Mouse (Mus musculus): Measurements from ENCODE around the gene Tmem163. TPM values are rescaled to one million over a fixed set of nuclear protein-coding genes. Genes with fewer than 3 reads are reported as not detected.

Gene Tmem163
- polyA plus RNA-seq, 1 experiment = 2.5 TPM

- Histone ChIP-seq H3K4me1 (ENCODE audit: control insufficient read depth, insufficient read depth, low read length) (no peaks in the 10 kb centered on the region), H3K27me3 (replicated peaks; ENCODE audit: control insufficient read depth, insufficient read depth, low read length) (no peaks in the 10 kb centered on the region), H3K27ac (ENCODE audit: insufficient read depth, low read depth, low read length) (no peak overlapping the region), H3K36me3 (ENCODE audit: control insufficient read depth, insufficient read depth, low read length) (no peaks in the 10 kb centered on the region), H3K4me3 (ENCODE audit: insufficient read depth, low read depth, low read length) (no peak overlapping the region)
- TF ChIP-seq POLR2A (IDR thresholded peaks at IDR 0.05; ENCODE audit: low read depth, low read length) (no peak), CTCF (conservative IDR thresholded peaks at IDR 0.05; ENCODE audit: insufficient read depth, insufficient read length, low read depth, low read length) (peak; percentile 79)
- 13% methylated on average over 6 of the region's 6 CpGs for WGBS
- peak; percentile 76 for DNase-seq
Measured at GRCm38 (mm10) chr1:127459015-127459451, 220.3 kb downstream of the Tmem163 start.

- Histone ChIP-seq H3K4me1 (ENCODE audit: control insufficient read depth, insufficient read depth, low read length) (no peaks in the 10 kb centered on the region), H3K4me3 (ENCODE audit: insufficient read depth, low read depth, low read length) (no peak overlapping the region), H3K36me3 (ENCODE audit: control insufficient read depth, insufficient read depth, low read length) (no peaks in the 10 kb centered on the region; the same call in 1 of the 2 replicates), H3K27me3 (replicated peaks; ENCODE audit: control insufficient read depth, insufficient read depth, low read length) (no peaks in the 10 kb centered on the region), H3K27ac (ENCODE audit: insufficient read depth, low read depth, low read length) (no peak overlapping the region)
- TF ChIP-seq POLR2A (IDR thresholded peaks at IDR 0.05; ENCODE audit: low read depth, low read length) (no peak), CTCF (conservative IDR thresholded peaks at IDR 0.05; ENCODE audit: insufficient read depth, insufficient read length, low read depth, low read length) (no peak)
- WGBS = 92% methylated on average over 6 of the region's 6 CpGs
- DNase-seq = no peak
Measured at GRCm38 (mm10) chr1:127453397-127453796, 226.0 kb downstream of the Tmem163 start.

GRCm38 (mm10) chr1:127444836-127445485, 234.4 kb downstream of the Tmem163 start:
- 59% methylated on average over 5 of the region's 5 CpGs for WGBS
- Histone ChIP-seq H3K4me1 (ENCODE audit: control insufficient read depth, insufficient read depth, low read length) (no peaks in the 10 kb centered on the region), H3K36me3 (ENCODE audit: control insufficient read depth, insufficient read depth, low read length) (no peaks in the 10 kb centered on the region; the same call in 1 of the 2 replicates), H3K27ac (ENCODE audit: insufficient read depth, low read depth, low read length) (no peak overlapping the region), H3K27me3 (replicated peaks; ENCODE audit: control insufficient read depth, insufficient read depth, low read length) (no peaks in the 10 kb centered on the region), H3K4me3 (ENCODE audit: insufficient read depth, low read depth, low read length) (no peak overlapping the region)
- peak; percentile 79 for DNase-seq
- TF ChIP-seq CTCF (conservative IDR thresholded peaks at IDR 0.05; ENCODE audit: insufficient read depth, insufficient read length, low read depth, low read length) (no peak), POLR2A (IDR thresholded peaks at IDR 0.05; ENCODE audit: low read depth, low read length) (no peak)

- 77% methylated on average over 14 of the region's 14 CpGs for WGBS
- DNase-seq = no peak
- no peak for TF ChIP-seq POLR2A (IDR thresholded peaks at IDR 0.05; ENCODE audit: low read depth, low read length)
- no peak for TF ChIP-seq CTCF (conservative IDR thresholded peaks at IDR 0.05; ENCODE audit: insufficient read depth, insufficient read length, low read depth, low read length)
- H3K4me3 ChIP-seq (ENCODE audit: insufficient read depth, low read depth, low read length) = no peak overlapping the region
- no peaks in the 10 kb centered on the region for H3K36me3 ChIP-seq (ENCODE audit: control insufficient read depth, insufficient read depth, low read length)
- no peak overlapping the region for H3K27ac ChIP-seq (ENCODE audit: insufficient read depth, low read depth, low read length)
- no peaks in the 10 kb centered on the region for H3K4me1 ChIP-seq (ENCODE audit: control insufficient read depth, insufficient read depth, low read length)
- H3K27me3 ChIP-seq (replicated peaks; ENCODE audit: control insufficient read depth, insufficient read depth, low read length) = no peaks in the 10 kb centered on the region
Measured at GRCm38 (mm10) chr1:127442880-127443877, 236.2 kb downstream of the Tmem163 start.

GRCm38 (mm10) chr1:127441736-127442135, 237.6 kb downstream of the Tmem163 start:
- Histone ChIP-seq H3K27me3 (replicated peaks; ENCODE audit: control insufficient read depth, insufficient read depth, low read length) (no peaks in the 10 kb centered on the region), H3K4me3 (ENCODE audit: insufficient read depth, low read depth, low read length) (no peak overlapping the region), H3K27ac (ENCODE audit: insufficient read depth, low read depth, low read length) (no peak overlapping the region), H3K36me3 (ENCODE audit: control insufficient read depth, insufficient read depth, low read length) (no peaks in the 10 kb centered on the region), H3K4me1 (ENCODE audit: control insufficient read depth, insufficient read depth, low read length) (no peaks in the 10 kb centered on the region)
- 62% methylated on average over 3 of the region's 3 CpGs for WGBS
- TF ChIP-seq POLR2A (IDR thresholded peaks at IDR 0.05; ENCODE audit: low read depth, low read length) (no peak), CTCF (conservative IDR thresholded peaks at IDR 0.05; ENCODE audit: insufficient read depth, insufficient read length, low read depth, low read length) (no peak; the same call in 1 of the 2 replicates)
- DNase-seq = no peak

- Histone ChIP-seq H3K36me3 (ENCODE audit: control insufficient read depth, insufficient read depth, low read length) (no peaks in the 10 kb centered on the region), H3K27ac (ENCODE audit: insufficient read depth, low read depth, low read length) (no peak overlapping the region), H3K27me3 (replicated peaks; ENCODE audit: control insufficient read depth, insufficient read depth, low read length) (no peaks in the 10 kb centered on the region), H3K4me1 (ENCODE audit: control insufficient read depth, insufficient read depth, low read length) (no peaks in the 10 kb centered on the region), H3K4me3 (ENCODE audit: insufficient read depth, low read depth, low read length) (no peak overlapping the region)
- 94% methylated on average over 1 of the region's 1 CpGs for WGBS
- TF ChIP-seq CTCF (conservative IDR thresholded peaks at IDR 0.05; ENCODE audit: insufficient read depth, insufficient read length, low read depth, low read length) (no peak), POLR2A (IDR thresholded peaks at IDR 0.05; ENCODE audit: low read depth, low read length) (no peak)
- DNase-seq = no peak
Measured at GRCm38 (mm10) chr1:127441007-127441406, 238.3 kb downstream of the Tmem163 start.

- H3K4me3 ChIP-seq (ENCODE audit: insufficient read depth, low read depth, low read length) = no peak overlapping the region
- H3K36me3 ChIP-seq (ENCODE audit: control insufficient read depth, insufficient read depth, low read length) = no peaks in the 10 kb centered on the region
- no peak for DNase-seq
- WGBS = 73% methylated on average over 9 of the region's 9 CpGs
- TF ChIP-seq POLR2A (IDR thresholded peaks at IDR 0.05; ENCODE audit: low read depth, low read length) (no peak), CTCF (conservative IDR thresholded peaks at IDR 0.05; ENCODE audit: insufficient read depth, insufficient read length, low read depth, low read length) (no peak)
- no peaks in the 10 kb centered on the region for H3K4me1 ChIP-seq (ENCODE audit: control insufficient read depth, insufficient read depth, low read length)
- H3K27me3 ChIP-seq (replicated peaks; ENCODE audit: control insufficient read depth, insufficient read depth, low read length) = no peaks in the 10 kb centered on the region
- no peak overlapping the region for H3K27ac ChIP-seq (ENCODE audit: insufficient read depth, low read depth, low read length)
Measured at GRCm38 (mm10) chr1:127439452-127439891, 239.9 kb downstream of the Tmem163 start.
